Mouse (Mus musculus) kidney, postnatal 25 days (tissue): ENCODE data around the gene Zswim8.

Experiments
- DNase-seq, 2 experiments: peaks; one replicate each; pipeline ENCODE4 v3.0.0; 2021; ENCODE audit warnings: mixed read lengths in 2 of 2

Zswim8 gene

GRCm38 (mm10) chr14:20707201-20708190 lies at the start of gene Zswim8:
Gene Zswim8, plus strand, starts transcription at chr14:20707552.
- peak; percentile 89 to 96 for DNase-seq

- peak in 1 of 2 experiments; percentile 67 for DNase-seq
Measured at GRCm38 (mm10) chr14:20658326-20658725, 49.0 kb upstream of the Zswim8 start.

GRCm38 (mm10) chr14:20658902-20659301 lies 48.5 kb upstream of the Zswim8 start:
- no peak for DNase-seq

GRCm38 (mm10) chr14:20659687-20660086 lies 47.7 kb upstream of the Zswim8 start:
- no peak for DNase-seq

- DNase-seq, result peak; percentile 96 to 98
Measured at GRCm38 (mm10) chr14:20660827-20661660, 46.3 kb upstream of the Zswim8 start.

- DNase-seq, result peak in 1 of 2 experiments; percentile 83
Measured at GRCm38 (mm10) chr14:20661661-20662331, 45.6 kb upstream of the Zswim8 start.

- no peak for DNase-seq
Measured at GRCm38 (mm10) chr14:20662740-20663139, 44.6 kb upstream of the Zswim8 start.

GRCm38 (mm10) chr14:20663601-20664000 lies 43.8 kb upstream of the Zswim8 start:
- no peak for DNase-seq

- no peak for DNase-seq
Measured at GRCm38 (mm10) chr14:20664436-20664835, 42.9 kb upstream of the Zswim8 start.

GRCm38 (mm10) chr14:20667469-20667868 lies 39.9 kb upstream of the Zswim8 start:
- DNase-seq, result no peak

- DNase-seq, result peak; percentile 64 to 83
Measured at GRCm38 (mm10) chr14:20668154-20668810, 39.1 kb upstream of the Zswim8 start, which contains the start of gene Synpo2l. Gene Synpo2l, minus strand, starts transcription at chr14:20668354.

- peak; percentile 62 to 70 for DNase-seq
Measured at GRCm38 (mm10) chr14:20672990-20673389, 34.4 kb upstream of the Zswim8 start.

- peak; percentile 75 to 87 for DNase-seq
Measured at GRCm38 (mm10) chr14:20673735-20674063, 33.7 kb upstream of the Zswim8 start.

GRCm38 (mm10) chr14:20674064-20674833 lies 33.1 kb upstream of the Zswim8 start, which contains the start of gene Sec24c:
Gene Sec24c, plus strand, starts transcription at chr14:20674308.
- DNase-seq, result peak; percentile 98 to 99

- DNase-seq, result no peak
Measured at GRCm38 (mm10) chr14:20677906-20678305, 29.4 kb upstream of the Zswim8 start.

GRCm38 (mm10) chr14:20681742-20682141 lies 25.6 kb upstream of the Zswim8 start:
- no peak for DNase-seq

GRCm38 (mm10) chr14:20682498-20682897 lies 24.9 kb upstream of the Zswim8 start:
- peak; percentile 63 to 82 for DNase-seq

- DNase-seq, result no peak
Measured at GRCm38 (mm10) chr14:20686576-20686975, 20.8 kb upstream of the Zswim8 start.

GRCm38 (mm10) chr14:20689009-20689408 lies 18.3 kb upstream of the Zswim8 start:
- no peak for DNase-seq

GRCm38 (mm10) chr14:20691772-20692171 lies 15.6 kb upstream of the Zswim8 start:
- no peak for DNase-seq

GRCm38 (mm10) chr14:20693589-20694101 lies 13.7 kb upstream of the Zswim8 start:
- no peak for DNase-seq
